Mouse (Mus musculus) intestine, embryonic 14.5 days (tissue): Measurements from ENCODE around the gene Bahcc1. TPM values are rescaled to one million over a fixed set of nuclear protein-coding genes. Genes with fewer than 3 reads are reported as not detected.

Experiments used
- ATAC-seq: fragments of 200-750 bp; cut with Nextera tagmentation; replicated peaks from 2 replicates; pipeline ENCODE4 v1.8.0; 2017; ENCODE audit warnings: low read depth, moderate number of reproducible peaks, moderate TSS enrichment, moderate library complexity; ENCODE audit not compliant: low FRiP score, low TSS enrichment
- DNase-seq: peaks from one replicate; pipeline ENCODE4 v3.0.0-alpha.2; 2018; ENCODE audit warnings: low spot score
- H3K27ac ChIP-seq: fragments of 300-500 bp; sonication (generic); 2 replicates; pipeline ENCODE4 v1.5.1; 2014; ENCODE audit warnings: low read depth, mild to moderate bottlenecking, control low read depth
- H3K27me3 ChIP-seq: fragments of 300-500 bp; sonication (generic); replicated peaks from 2 replicates; pipeline ENCODE4 v1.6.1; 2014; ENCODE audit warnings: low read length, control low read depth; ENCODE audit not compliant: control insufficient read depth, insufficient read depth
- H3K36me3 ChIP-seq: fragments of 300-500 bp; sonication (generic); 2 replicates; pipeline ENCODE4 v1.6.1; 2014; ENCODE audit warnings: low read length, control low read depth; ENCODE audit not compliant: control insufficient read depth, insufficient read depth
- H3K4me1 ChIP-seq: fragments of 300-500 bp; sonication (generic); replicated peaks from 2 replicates; pipeline ENCODE4 v1.6.1; 2014; ENCODE audit warnings: low read length, control low read depth, mixed read lengths; ENCODE audit not compliant: control insufficient read depth, insufficient read depth
- H3K4me2 ChIP-seq: fragments of 300-500 bp; sonication (generic); 2 replicates; pipeline ENCODE4 v1.6.1; 2014; ENCODE audit warnings: low read length
- H3K4me3 ChIP-seq: fragments of 300-500 bp; sonication (generic); 2 replicates; pipeline ENCODE4 v1.5.1; 2014; ENCODE audit warnings: low read depth, low read length, control low read depth, mixed read lengths
- H3K9ac ChIP-seq: fragments of 300-500 bp; sonication (generic); 2 replicates; pipeline ENCODE4 v1.6.1; 2014; ENCODE audit warnings: mild to moderate bottlenecking, low read length
- H3K9me3 ChIP-seq: fragments of 300-500 bp; sonication (generic); 2 replicates; pipeline ENCODE4 v1.6.1; 2016; ENCODE audit warnings: low read length, control low read depth; ENCODE audit not compliant: control insufficient read depth
- WGBS: fragments of 180-500 bp; shearing (Covaris S2); extraction: QIAGEN DNeasy Blood & Tissue Kit; methylation state at CpG from one replicate; pipeline ENCODE4 v1.1.7; 2014; 5-methylcytosine and 5-hydroxymethylcytosine counted together
- polyA plus RNA-seq: library from polyadenylated mRNA; unstranded; fragments of >200 nt; fragmentation: Nextera tagmentation; extraction: Ambion mirVana; gene quantifications from 2 replicates; pipeline ENCODE4 v1.2.1, GENCODE M21; 2014

The Bahcc1 gene
- polyA plus RNA-seq, 1 experiment from 2014 or later = 12.7 TPM

DNA sequence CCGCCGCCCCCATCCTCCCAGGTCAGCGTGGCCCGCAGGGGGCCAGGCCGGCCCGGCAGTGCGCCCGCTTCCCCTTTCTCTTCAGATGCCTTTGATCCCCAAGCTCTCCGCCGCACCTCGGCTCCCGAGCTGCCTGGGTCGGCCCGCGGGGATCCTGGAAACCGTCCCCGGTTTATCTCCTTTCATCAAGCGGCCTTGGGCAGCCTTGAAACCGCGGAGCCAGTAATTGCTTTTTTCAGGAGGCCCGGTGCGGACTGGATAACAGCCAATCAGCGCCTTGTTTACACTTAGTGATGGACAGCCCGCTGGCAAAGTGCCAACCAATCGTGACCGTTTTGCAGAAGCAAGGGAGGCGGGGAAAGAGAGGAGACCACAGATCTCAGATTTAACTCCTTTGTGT, 1.4 kb upstream of the Bahcc1 start:
- Histone ChIP-seq H3K9me3 (no peaks in the 10 kb centered on the region), H3K27ac (peak overlapping the region; percentile 93), H3K9ac (peak overlapping the region; percentile 99), H3K4me2 (peak overlapping the region; percentile 99), H3K36me3 (no peaks in the 10 kb centered on the region), H3K4me3 (peak overlapping the region; percentile 58), H3K4me1 (peaks cover 42% of the 10 kb centered on the region), H3K27me3 (no peaks in the 10 kb centered on the region)
- DNase-seq = peak; percentile 100
- under 1% methylated on average over 27 of the region's 27 CpGs for WGBS
- peak; percentile 77 for ATAC-seq

DNA sequence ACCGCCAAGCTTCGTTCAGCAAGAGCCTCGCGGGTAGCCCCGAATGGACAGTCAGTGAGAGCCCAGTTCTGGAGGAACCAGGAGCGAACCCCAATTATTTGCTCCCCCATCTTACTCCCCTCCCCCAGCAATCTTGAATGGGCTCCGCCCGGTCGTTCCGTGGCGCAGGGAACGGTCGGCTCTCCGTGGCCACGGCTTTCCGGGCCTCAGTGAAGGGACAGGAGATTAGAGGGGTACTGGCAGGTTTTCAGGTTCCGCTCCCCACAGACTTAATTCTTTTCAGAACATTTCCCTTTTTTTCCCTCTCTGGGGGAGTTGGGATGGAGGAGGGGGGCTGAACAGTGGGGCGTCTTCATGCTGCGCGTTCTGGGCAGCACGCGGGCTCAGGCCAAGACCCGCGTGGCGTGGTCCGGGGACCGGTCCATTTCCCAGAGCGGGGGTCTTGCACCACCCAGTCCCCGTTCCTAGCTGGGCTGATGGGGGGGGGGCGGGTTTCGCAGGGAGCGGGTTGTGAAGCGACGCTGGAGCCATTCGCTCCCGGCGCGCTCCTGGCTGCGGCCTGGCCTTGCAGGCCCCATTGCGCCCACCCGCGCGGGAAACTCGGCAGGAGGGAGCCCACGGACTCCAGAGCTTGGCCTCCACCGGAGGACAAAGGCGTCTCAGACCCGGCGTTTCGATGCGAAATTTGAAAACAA, 841 bp downstream of the Bahcc1 start:
- Histone ChIP-seq H3K4me2 (peak overlapping the region; percentile 99), H3K9ac (peak overlapping the region; percentile 97), H3K9me3 (no peaks in the 10 kb centered on the region), H3K27ac (peak overlapping the region; percentile 90), H3K27me3 (no peaks in the 10 kb centered on the region), H3K36me3 (no peaks in the 10 kb centered on the region), H3K4me3 (peak overlapping the region; percentile 58), H3K4me1 (peaks cover 29% of the 10 kb centered on the region)
- DNase-seq (peak; percentile 86), ATAC-seq (no peak)
- under 1% methylated on average over 51 of the region's 51 CpGs for WGBS

DNA sequence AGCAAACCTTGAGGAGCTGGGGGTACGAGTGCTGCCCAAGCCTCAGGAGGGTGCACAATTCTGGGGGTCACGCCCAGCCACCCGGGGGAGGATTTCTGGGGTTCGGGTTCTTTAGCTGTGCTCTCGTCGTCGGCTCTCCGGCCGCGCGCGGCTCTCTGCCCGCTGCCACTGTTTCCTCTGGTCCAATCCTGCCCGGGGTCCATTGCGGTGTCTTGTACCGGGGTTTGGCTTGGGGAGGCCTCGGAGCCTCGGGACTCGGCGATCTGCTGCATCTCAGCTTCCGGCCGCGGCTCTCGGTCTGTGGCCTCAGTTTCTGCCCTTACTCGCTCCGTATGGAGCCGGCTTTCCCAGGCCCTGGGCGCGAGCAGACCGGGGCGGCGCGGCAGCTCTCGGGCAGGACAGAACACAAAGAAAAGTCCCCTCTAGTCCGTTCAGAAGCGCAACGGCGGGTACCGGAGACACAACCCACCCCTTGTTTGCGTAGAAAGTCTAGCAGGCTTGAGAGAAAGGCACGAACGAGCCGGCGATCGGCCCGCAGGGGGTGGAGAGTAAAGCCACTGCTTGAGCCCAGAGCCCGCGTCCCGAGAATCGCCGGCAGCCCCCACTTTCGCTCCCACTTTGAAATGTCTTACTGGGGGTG, 1.5 kb downstream of the Bahcc1 start:
- DNase-seq = peak; percentile 91
- H3K9ac ChIP-seq = peak overlapping the region; percentile 97
- WGBS = under 1% methylated on average over 52 of the region's 52 CpGs

DNA sequence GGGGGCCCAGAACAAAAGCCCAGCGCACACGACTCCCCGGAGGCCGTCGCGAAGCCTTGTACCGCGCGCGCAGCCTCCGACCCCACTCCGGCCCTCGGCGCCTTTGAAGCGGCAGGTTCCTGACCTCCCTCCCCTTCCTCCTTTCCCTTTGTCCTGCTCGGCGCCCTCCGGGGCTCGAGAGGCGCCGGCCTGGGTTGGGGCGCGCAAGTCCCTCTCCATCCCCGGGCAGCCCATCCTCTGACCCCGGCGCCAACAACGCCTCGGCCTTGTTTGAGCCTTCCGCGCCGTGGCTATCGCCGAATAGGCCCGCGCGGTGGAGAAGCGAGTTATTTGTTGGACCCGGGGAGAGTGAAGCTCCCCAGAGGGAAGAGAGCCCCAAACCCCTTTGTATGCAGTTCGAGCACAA, 2.0 kb downstream of the Bahcc1 start:
- WGBS = under 1% methylated on average over 39 of the region's 39 CpGs
- H3K4me2 ChIP-seq = peak overlapping the region; percentile 99
- peak overlapping the region; percentile 90 for H3K27ac ChIP-seq
- no peaks in the 10 kb centered on the region for H3K9me3 ChIP-seq
- peak overlapping the region; percentile 58 for H3K4me3 ChIP-seq
- H3K4me1 ChIP-seq = peaks cover 30% of the 10 kb centered on the region
- H3K9ac ChIP-seq = peak overlapping the region; percentile 97
- no peaks in the 10 kb centered on the region for H3K36me3 ChIP-seq
- no peak for ATAC-seq
- peak; percentile 86 for DNase-seq
- H3K27me3 ChIP-seq = no peaks in the 10 kb centered on the region

More for the DNA sequence above, 1.5 kb downstream of the Bahcc1 start:
- peaks cover 29% of the 10 kb centered on the region for H3K4me1 ChIP-seq
- ATAC-seq = no peak
- H3K4me2 ChIP-seq = peak overlapping the region; percentile 99
- no peaks in the 10 kb centered on the region for H3K27me3 ChIP-seq
- peak overlapping the region; percentile 58 for H3K4me3 ChIP-seq
- H3K27ac ChIP-seq = peak overlapping the region; percentile 90
- H3K36me3 ChIP-seq = no peaks in the 10 kb centered on the region
- no peaks in the 10 kb centered on the region for H3K9me3 ChIP-seq

DNA sequence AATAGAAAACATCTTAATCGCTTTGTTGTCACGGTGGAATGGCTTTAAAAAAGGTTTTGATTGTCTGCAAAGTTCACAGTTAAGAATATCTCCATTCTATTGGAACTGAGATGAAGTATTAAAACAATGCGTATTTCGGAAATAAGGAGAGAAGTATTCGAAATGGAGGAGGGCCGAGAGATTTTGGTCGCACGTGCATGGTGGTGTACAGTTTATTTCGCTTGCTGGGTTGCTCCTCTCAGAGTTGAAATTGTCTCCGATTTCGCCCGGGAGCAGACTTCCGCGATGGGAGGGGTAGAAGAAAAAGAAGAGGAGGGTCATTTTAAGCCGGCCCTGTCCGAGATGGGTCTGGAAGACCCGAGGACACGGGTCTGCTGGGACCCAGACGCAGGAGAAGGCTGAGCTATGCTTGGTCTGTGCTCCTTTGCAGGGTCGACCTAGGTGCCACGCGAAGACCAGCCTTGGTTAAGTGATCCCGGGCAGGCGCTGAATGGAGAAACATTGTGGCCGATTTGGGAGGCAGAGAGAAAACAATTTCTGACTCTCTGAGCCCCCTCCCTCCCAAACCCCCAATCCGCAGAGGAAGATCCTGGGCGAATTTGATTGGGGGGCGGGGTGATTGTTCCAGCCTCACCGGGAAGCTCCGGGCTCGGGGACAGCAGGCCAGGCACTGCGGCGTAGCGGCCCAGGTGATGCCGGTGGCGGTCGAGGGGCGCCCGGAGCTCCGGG, 2.8 kb downstream of the Bahcc1 start:
- Histone ChIP-seq H3K9me3 (no peaks in the 10 kb centered on the region), H3K4me3 (peak overlapping the region; percentile 58), H3K9ac (peak overlapping the region; percentile 97), H3K4me2 (peak overlapping the region; percentile 99), H3K36me3 (no peaks in the 10 kb centered on the region), H3K27me3 (no peaks in the 10 kb centered on the region), H3K4me1 (peaks cover 38% of the 10 kb centered on the region), H3K27ac (peak overlapping the region; percentile 90)
- ATAC-seq = no peak
- peak; percentile 90 for DNase-seq
- WGBS = 1% methylated on average over 40 of the region's 40 CpGs

DNA sequence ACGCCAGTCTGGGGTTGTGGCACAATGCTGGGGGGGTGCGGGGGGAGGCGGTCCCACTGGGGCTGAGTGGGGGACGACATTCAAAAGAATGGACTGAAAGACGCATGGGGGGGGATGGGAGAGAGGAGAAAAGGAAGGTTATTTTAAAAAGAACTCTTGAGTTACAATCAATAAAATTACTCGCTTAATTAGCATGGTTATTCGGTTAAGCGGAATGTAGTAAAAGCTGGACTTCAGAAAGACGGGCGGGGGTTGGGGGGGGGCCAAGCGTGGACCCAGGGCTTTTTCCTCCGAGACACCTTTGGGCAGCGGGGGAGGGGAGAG, 3.3 kb downstream of the Bahcc1 start:
- Histone ChIP-seq H3K4me1 (peaks cover 43% of the 10 kb centered on the region), H3K27ac (peak overlapping the region; percentile 90), H3K4me2 (peak overlapping the region; percentile 99), H3K36me3 (no peaks in the 10 kb centered on the region), H3K9ac (peak overlapping the region; percentile 97), H3K4me3 (peak overlapping the region; percentile 58), H3K9me3 (no peaks in the 10 kb centered on the region), H3K27me3 (no peaks in the 10 kb centered on the region)
- 1% methylated on average over 13 of the region's 13 CpGs for WGBS
- ATAC-seq = no peak
- DNase-seq = no peak

DNA sequence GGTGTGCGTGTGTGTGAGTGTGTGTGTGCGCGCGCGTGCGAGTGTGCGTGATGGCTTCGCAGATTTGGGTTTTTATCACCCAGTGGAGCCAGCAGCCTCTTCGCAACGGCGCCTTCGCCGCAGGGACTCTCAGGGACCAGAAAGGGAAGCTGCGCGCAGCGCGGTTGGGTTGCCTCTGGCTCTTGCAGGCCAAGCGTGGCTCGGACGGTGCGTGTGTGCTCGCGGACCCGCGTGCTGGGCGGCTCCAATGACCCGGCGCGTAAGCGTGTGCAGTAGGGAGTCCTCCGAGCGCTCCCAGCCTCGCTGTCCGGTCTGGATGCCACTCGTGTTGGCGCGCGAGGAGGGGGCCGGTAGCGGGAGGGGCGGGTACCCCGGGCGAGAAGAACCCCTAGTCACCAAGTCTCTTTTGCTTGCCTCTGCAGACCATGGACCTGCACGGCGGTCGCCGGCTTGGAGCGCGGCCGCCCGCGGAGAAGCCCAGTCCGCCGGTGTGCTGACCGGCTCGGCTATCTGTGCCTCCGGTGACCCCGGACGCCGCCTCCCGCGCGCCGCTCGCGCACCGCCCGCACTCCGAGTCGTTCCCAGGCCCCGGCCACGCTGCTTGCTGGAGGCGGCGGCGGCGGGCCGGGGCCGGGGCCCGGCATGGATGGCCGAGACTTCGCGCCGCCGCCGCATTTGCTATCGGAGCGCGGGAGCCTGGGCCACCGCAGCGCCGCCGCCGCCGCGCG, 3.9 kb downstream of the Bahcc1 start:
- Histone ChIP-seq H3K4me3 (peak overlapping the region; percentile 58), H3K9ac (peak overlapping the region; percentile 97), H3K36me3 (no peaks in the 10 kb centered on the region), H3K4me1 (peaks cover 48% of the 10 kb centered on the region), H3K9me3 (no peaks in the 10 kb centered on the region), H3K27ac (peak overlapping the region; percentile 90), H3K4me2 (peak overlapping the region; percentile 99), H3K27me3 (no peaks in the 10 kb centered on the region)
- no peak for ATAC-seq
- under 1% methylated on average over 84 of the region's 96 CpGs for WGBS
- DNase-seq = peak; percentile 84
